Mouse (Mus musculus) bone marrow macrophage, adult 2 months (primary cell): Measurements from ENCODE around the gene Slc30a6.

Experiments used
- CTCF ChIP-seq: IDR thresholded peaks from 2 replicates; pipeline ENCODE4 v1.5.1; 2012; ENCODE audit warnings: low read depth, mild to moderate bottlenecking, low read length, moderate library complexity
- POLR2A ChIP-seq: IDR thresholded peaks from 2 replicates; pipeline ENCODE4 v1.6.1; 2012; ENCODE audit warnings: mild to moderate bottlenecking, low read depth, low read length, borderline replicate concordance

GRCm38 (mm10) chr17:74394855-74395254, 553 bp upstream of the Slc30a6 start:
- TF ChIP-seq CTCF, result no peak
- no peak for TF ChIP-seq POLR2A
